Mouse (Mus musculus) forebrain, embryonic 14.5 days (tissue): Measurements from ENCODE around the gene Pde4b. TPM values are rescaled to one million over a fixed set of nuclear protein-coding genes. Genes with fewer than 3 reads are reported as not detected.

ENCODE experiments used
- ATAC-seq: fragments of 200-750 bp; cut with Nextera tagmentation; 2 replicates; pipeline ENCODE4 v1.8.0; 2017; ENCODE audit warnings: mild to moderate bottlenecking, moderate library complexity
- DNase-seq: peaks from one replicate; pipeline ENCODE4 v3.0.0-alpha.2; 2015; ENCODE audit warnings: low spot score
- H3K27ac ChIP-seq: fragments of 300-500 bp; sonication (generic); 2 replicates; pipeline ENCODE4 v1.5.1; 2014; ENCODE audit warnings: low read depth, mild to moderate bottlenecking, control low read depth, low read length, moderate library complexity
- H3K27me3 ChIP-seq: fragments of 300-500 bp; sonication (generic); replicated peaks from 2 replicates; pipeline ENCODE4 v1.6.1; 2014; ENCODE audit warnings: low read length, control low read depth, mixed read lengths; ENCODE audit not compliant: control insufficient read depth, insufficient read depth
- H3K36me3 ChIP-seq: fragments of 300-500 bp; sonication (generic); 2 replicates; pipeline ENCODE4 v1.6.1; 2014; ENCODE audit warnings: low read length, control low read depth; ENCODE audit not compliant: control insufficient read depth, insufficient read depth
- H3K4me1 ChIP-seq: fragments of 300-500 bp; sonication (generic); 2 replicates; pipeline ENCODE4 v1.6.1; 2014; ENCODE audit warnings: antibody characterized with exemption, low read length, control low read depth; ENCODE audit not compliant: control insufficient read depth, insufficient read depth
- H3K4me2 ChIP-seq: fragments of 300-500 bp; sonication (generic); 2 replicates; pipeline ENCODE4 v1.6.1; 2014; ENCODE audit warnings: mild to moderate bottlenecking, control low read depth, low read length
- H3K4me3 ChIP-seq: fragments of 300-500 bp; sonication (generic); 2 replicates; pipeline ENCODE4 v1.5.1; 2014; ENCODE audit warnings: low read depth, low read length, control low read depth
- H3K9ac ChIP-seq: fragments of 300-500 bp; sonication (generic); 2 replicates; pipeline ENCODE4 v1.6.1; 2014; ENCODE audit warnings: mild to moderate bottlenecking, low read length, control low read depth, moderate library complexity
- H3K9me3 ChIP-seq: fragments of 300-500 bp; sonication (generic); replicated peaks from 2 replicates; pipeline ENCODE4 v1.6.1; 2016; ENCODE audit warnings: low read length, control low read depth, mixed read lengths; ENCODE audit not compliant: control insufficient read depth
- WGBS: fragments of 180-500 bp; shearing (Covaris S2); extraction: QIAGEN DNeasy Blood & Tissue Kit; methylation state at CpG from one replicate; pipeline ENCODE4 v1.1.7; 2014; 5-methylcytosine and 5-hydroxymethylcytosine counted together
- polyA plus RNA-seq: library from polyadenylated mRNA; unstranded; fragments of >200 nt; fragmentation: Nextera tagmentation; extraction: Ambion mirVana; gene quantifications from 2 replicates; pipeline ENCODE4 v1.2.1, GENCODE M21; 2014

Gene Pde4b
- polyA plus RNA-seq, 1 experiment from 2014 or later = 30.8 TPM

- no peak overlapping the region for H3K4me2 ChIP-seq
- 8% methylated on average over 4 of the region's 4 CpGs for WGBS
- ATAC-seq (peak; percentile 82), DNase-seq (peak; percentile 83)
- no peak overlapping the region for H3K27ac ChIP-seq
- no peaks in the 10 kb centered on the region for H3K36me3 ChIP-seq
- H3K9ac ChIP-seq = no peak overlapping the region
- H3K4me3 ChIP-seq = no peak overlapping the region
- H3K27me3 ChIP-seq = no peaks in the 10 kb centered on the region
- no peaks in the 10 kb centered on the region for H3K9me3 ChIP-seq
- H3K4me1 ChIP-seq = peaks cover 14% of the 10 kb centered on the region; the same call in 1 of the 2 replicates
Measured at GRCm38 (mm10) chr4:102413794-102414193, 326.5 kb downstream of the Pde4b start.

- Histone ChIP-seq H3K27ac (no peak overlapping the region), H3K4me3 (no peak overlapping the region), H3K9ac (no peak overlapping the region), H3K36me3 (no peaks in the 10 kb centered on the region), H3K27me3 (no peaks in the 10 kb centered on the region), H3K4me2 (no peak overlapping the region), H3K4me1 (peaks cover 14% of the 10 kb centered on the region; the same call in 1 of the 2 replicates), H3K9me3 (no peaks in the 10 kb centered on the region)
- DNase-seq = no peak
- WGBS = 74% methylated on average over 4 of the region's 4 CpGs
- no peak for ATAC-seq
Measured at GRCm38 (mm10) chr4:102414610-102415009, 327.3 kb downstream of the Pde4b start.

- peak overlapping the region; percentile 30 for H3K4me3 ChIP-seq
- H3K27ac ChIP-seq = no peak overlapping the region
- WGBS = 6% methylated on average over 11 of the region's 11 CpGs
- H3K4me2 ChIP-seq = peak overlapping the region; percentile 59
- peak overlapping the region; percentile 52 for H3K9ac ChIP-seq
- DNase-seq (peak; percentile 41), ATAC-seq (peak; percentile 58; the same call in 1 of the 2 replicates)
- H3K36me3 ChIP-seq = no peaks in the 10 kb centered on the region
- no peaks in the 10 kb centered on the region for H3K9me3 ChIP-seq
- peaks cover 3% of the 10 kb centered on the region; the same call in 1 of the 2 replicates for H3K4me1 ChIP-seq
- H3K27me3 ChIP-seq = no peaks in the 10 kb centered on the region
Measured at GRCm38 (mm10) chr4:102420794-102421397, 333.6 kb downstream of the Pde4b start.

- WGBS = 23% methylated on average over 18 of the region's 18 CpGs
- H3K27ac ChIP-seq = peak overlapping the region; percentile 15; the same call in 1 of the 2 replicates
- peak overlapping the region; percentile 59 for H3K4me2 ChIP-seq
- no peaks in the 10 kb centered on the region for H3K36me3 ChIP-seq
- ATAC-seq (peak; percentile 57; the same call in 1 of the 2 replicates), DNase-seq (peak; percentile 65)
- peak overlapping the region; percentile 52 for H3K9ac ChIP-seq
- no peaks in the 10 kb centered on the region for H3K27me3 ChIP-seq
- H3K4me3 ChIP-seq = peak overlapping the region; percentile 30
- no peaks in the 10 kb centered on the region for H3K9me3 ChIP-seq
- H3K4me1 ChIP-seq = peaks cover 3% of the 10 kb centered on the region; the same call in 1 of the 2 replicates
Measured at GRCm38 (mm10) chr4:102421398-102421859, 334.1 kb downstream of the Pde4b start.

- H3K9ac ChIP-seq = no peak overlapping the region
- H3K4me3 ChIP-seq = no peak overlapping the region
- H3K4me2 ChIP-seq = no peak overlapping the region
- DNase-seq (no peak), ATAC-seq (no peak)
- WGBS = 88% methylated on average over 3 of the region's 3 CpGs
- no peaks in the 10 kb centered on the region for H3K27me3 ChIP-seq
- H3K27ac ChIP-seq = no peak overlapping the region
- H3K4me1 ChIP-seq = peaks cover 3% of the 10 kb centered on the region; the same call in 1 of the 2 replicates
- H3K9me3 ChIP-seq = no peaks in the 10 kb centered on the region
- no peaks in the 10 kb centered on the region for H3K36me3 ChIP-seq
Measured at GRCm38 (mm10) chr4:102424104-102424503, 336.8 kb downstream of the Pde4b start.

GRCm38 (mm10) chr4:102425422-102425821, 338.1 kb downstream of the Pde4b start:
- no peak for ATAC-seq
- peaks cover 3% of the 10 kb centered on the region; the same call in 1 of the 2 replicates for H3K4me1 ChIP-seq
- no peak overlapping the region for H3K9ac ChIP-seq
- no peaks in the 10 kb centered on the region for H3K36me3 ChIP-seq
- 85% methylated on average over 3 of the region's 3 CpGs for WGBS
- no peak overlapping the region for H3K27ac ChIP-seq
- no peak for DNase-seq
- H3K4me3 ChIP-seq = no peak overlapping the region
- H3K4me2 ChIP-seq = no peak overlapping the region
- no peaks in the 10 kb centered on the region for H3K9me3 ChIP-seq
- H3K27me3 ChIP-seq = no peaks in the 10 kb centered on the region

- Histone ChIP-seq H3K27me3 (no peaks in the 10 kb centered on the region), H3K27ac (no peak overlapping the region)
Measured at GRCm38 (mm10) chr4:102429730-102430341, 342.5 kb downstream of the Pde4b start.

GRCm38 (mm10) chr4:102432040-102432782, 344.9 kb downstream of the Pde4b start:
- no peak overlapping the region for H3K27ac ChIP-seq
- peak; percentile 41 for DNase-seq
- H3K27me3 ChIP-seq = no peaks in the 10 kb centered on the region
- no peak overlapping the region for H3K4me2 ChIP-seq
- ATAC-seq = no peak
- no peak overlapping the region for H3K4me3 ChIP-seq
- 33% methylated on average over 9 of the region's 9 CpGs for WGBS
- H3K9me3 ChIP-seq = no peaks in the 10 kb centered on the region
- no peak overlapping the region for H3K9ac ChIP-seq
- no peaks in the 10 kb centered on the region for H3K36me3 ChIP-seq
- H3K4me1 ChIP-seq = peaks cover 4% of the 10 kb centered on the region; the same call in 1 of the 2 replicates

More at GRCm38 (mm10) chr4:102429730-102430341, 342.5 kb downstream of the Pde4b start:
- H3K9ac ChIP-seq = no peak overlapping the region
- no peaks in the 10 kb centered on the region for H3K9me3 ChIP-seq
- H3K4me2 ChIP-seq = no peak overlapping the region
- ATAC-seq (no peak), DNase-seq (no peak)
- H3K36me3 ChIP-seq = no peaks in the 10 kb centered on the region
- WGBS = 75% methylated on average over 4 of the region's 4 CpGs
- peaks cover 4% of the 10 kb centered on the region; the same call in 1 of the 2 replicates for H3K4me1 ChIP-seq
- no peak overlapping the region for H3K4me3 ChIP-seq
